Comparison of ENCODE assay signal across 8 mouse cellular contexts in genomic region chr13:54447496-54448224, GRCm38 (mm10). TPM values are rescaled to one million over a fixed set of nuclear protein-coding genes. Genes with fewer than 3 reads are reported as not detected.
DNase-seq lines count a peak whose midpoint lies in the region; ATAC-seq lines count a peak whose summit lies in the region.

No protein-coding gene starts in this region.

- 3% methylated on average over 15 of the region's 15 CpGs for WGBS in heart, embryonic 16.5 days
- 1% methylated on average over 15 of the region's 15 CpGs for WGBS in stomach, embryonic 16.5 days

- no peak overlapping the region for H3K9ac ChIP-seq in heart, embryonic 16.5 days (ENCODE audit: low read length)
- H3K9ac ChIP-seq in stomach, embryonic 16.5 days (ENCODE audit: low read length), result peak overlapping the region; percentile 59; the same call in 1 of the 2 replicates

- no peak overlapping the region for H3K27ac ChIP-seq in heart, embryonic 16.5 days (ENCODE audit: low read length)
- peak overlapping the region; percentile 5; the same call in 1 of the 2 replicates for H3K27ac ChIP-seq in stomach, embryonic 16.5 days (ENCODE audit: low read length)

- H3K4me3 ChIP-seq in heart, embryonic 16.5 days (ENCODE audit: low read length), result no peak overlapping the region
- H3K4me3 ChIP-seq in stomach, embryonic 16.5 days (replicated peaks; ENCODE audit: low read length), result no peak overlapping the region

- ATAC-seq in common myeloid progenitor, adult 5-6 weeks (replicated peaks; ENCODE audit: low read depth, poor library complexity, severe bottlenecking), result peak; percentile 79
- ATAC-seq in heart, embryonic 16.5 days (replicated peaks; ENCODE audit: extremely low read depth, insufficient read depth, low FRiP score), result 0 out of 2 replicates have a peak, but pooled peaks have one; percentile 6
- ATAC-seq in megakaryocyte-erythroid progenitor cell, adult 5-6 weeks (replicated peaks; ENCODE audit: low FRiP score, low TSS enrichment, poor library complexity, severe bottlenecking), result 0 out of 2 replicates have a peak, but pooled peaks have one; percentile 46
- ATAC-seq in stomach, embryonic 16.5 days (ENCODE audit: insufficient read depth, low FRiP score), result peak; percentile 37; the same call in 1 of the 2 replicates

- no peaks in the 10 kb centered on the region for H3K9me3 ChIP-seq in heart, embryonic 16.5 days (replicated peaks; ENCODE audit: control insufficient read depth, low read length)
- no peaks in the 10 kb centered on the region for H3K9me3 ChIP-seq in stomach, embryonic 16.5 days (replicated peaks; ENCODE audit: control insufficient read depth, low read length)

- H3K4me1 ChIP-seq in heart, embryonic 16.5 days (ENCODE audit: control insufficient read depth, insufficient read depth, low read length), result no peaks in the 10 kb centered on the region
- H3K4me1 ChIP-seq in stomach, embryonic 16.5 days (ENCODE audit: control insufficient read depth, insufficient read depth, low read length), result peaks cover 10% of the 10 kb centered on the region

- peak; percentile 40 for DNase-seq in kidney, adult 9 months
- no peak for DNase-seq in kidney, adult 18-20 months
- peak; percentile 39 to 61 for DNase-seq in layer of hippocampus, postnatal 10 days (ENCODE audit: low spot score in 2 of 2)
- DNase-seq in urinary bladder, postnatal 10 days (ENCODE audit: low spot score), result no peak

- H3K27me3 ChIP-seq in heart, embryonic 16.5 days (ENCODE audit: control insufficient read depth, insufficient read depth, low read length), result 0 out of 2 replicates have a peak, but pooled peaks cover 3% of the 10 kb centered on the region
- no peaks in the 10 kb centered on the region for H3K27me3 ChIP-seq in stomach, embryonic 16.5 days (ENCODE audit: control insufficient read depth, insufficient read depth, low read length)

- no peaks in the 10 kb centered on the region for H3K36me3 ChIP-seq in heart, embryonic 16.5 days (ENCODE audit: control insufficient read depth, insufficient read depth)
- H3K36me3 ChIP-seq in stomach, embryonic 16.5 days (ENCODE audit: control insufficient read depth, insufficient read depth, low read length), result no peaks in the 10 kb centered on the region

- peak overlapping the region; percentile 36; the same call in 1 of the 2 replicates for H3K4me2 ChIP-seq in heart, embryonic 16.5 days (ENCODE audit: low read depth, low read length)
- H3K4me2 ChIP-seq in stomach, embryonic 16.5 days (ENCODE audit: low read depth, low read length), result peak overlapping the region; percentile 28; the same call in 1 of the 2 replicates

RNA-seq across cellular contexts. Expression of gene Thoc3, which starts 21.0 kb away (rescaled TPM):
- total RNA-seq in common myeloid progenitor, adult 5-6 weeks (2017), result 40.0 and 46.4 TPM in 2 replicates
- 71.0 and 85.4 TPM in 2 replicates for polyA plus RNA-seq in heart, embryonic 16.5 days (2015; fragmentation: Nextera tagmentation; extraction: Ambion mirVana)
- 10 to 100 TPM; 44.7 TPM for total RNA-seq in layer of hippocampus, postnatal 10 days (2021)
- total RNA-seq in megakaryocyte-erythroid progenitor cell, adult 5-6 weeks (2014; fragmentation: Nextera tagmentation), result 30.0 and 40.1 TPM in 2 replicates
- 37.3 and 62.5 TPM in 2 replicates for total RNA-seq in megakaryocyte-erythroid progenitor cell, adult 5-6 weeks (2017)
- 96.5 and 99.5 TPM in 2 replicates for polyA plus RNA-seq in stomach, embryonic 16.5 days (2015; fragmentation: Nextera tagmentation; extraction: Ambion mirVana)

RNA-seq across cellular contexts. Expression of gene Simc1, which starts 55.9 kb away (rescaled TPM):
- total RNA-seq in common myeloid progenitor, adult 5-6 weeks (2017), result 9.1 and 12.7 TPM in 2 replicates
- polyA plus RNA-seq in heart, embryonic 16.5 days (2015; fragmentation: Nextera tagmentation; extraction: Ambion mirVana), result 4.4 and 5.1 TPM in 2 replicates
- total RNA-seq in layer of hippocampus, postnatal 10 days (2021), result 10 to 100 TPM; 20.5 to 20.7 TPM
- total RNA-seq in megakaryocyte-erythroid progenitor cell, adult 5-6 weeks (2014; fragmentation: Nextera tagmentation), result 9.3 and 21.1 TPM in 2 replicates
- total RNA-seq in megakaryocyte-erythroid progenitor cell, adult 5-6 weeks (2017), result 7.2 and 9.3 TPM in 2 replicates
- polyA plus RNA-seq in stomach, embryonic 16.5 days (2015; fragmentation: Nextera tagmentation; extraction: Ambion mirVana), result 7.9 and 8.6 TPM in 2 replicates

Comparison
In these comparisons a context has a peak if more than half of its experiments do, and no peak if none do; other contexts are left out.
1. DNase-seq: peak in kidney, adult 9 months (single experiment) and layer of hippocampus, postnatal 10 days (2 of 2); none in kidney, adult 18-20 months (single experiment) and urinary bladder, postnatal 10 days (single experiment).
2. ATAC-seq: peak in every context shown above with its lines; median percentile 79 in common myeloid progenitor, adult 5-6 weeks; 46 in megakaryocyte-erythroid progenitor cell, adult 5-6 weeks; 37 in stomach, embryonic 16.5 days; 6 in heart, embryonic 16.5 days.